8 mouse cellular contexts compared by ENCODE assay signal in genomic region chr1:172512962-172513361, GRCm38 (mm10). TPM values are rescaled to one million over a fixed set of nuclear protein-coding genes. Genes with fewer than 3 reads are reported as not detected.
A peak's percentile ranks its signal among the peaks of the same experiment; 100 is the strongest.
DNase-seq lines count a peak whose midpoint lies in the region; ATAC-seq and TF ChIP-seq lines count a peak whose summit lies in the region.

No protein-coding gene starts in this region.

- peak overlapping the region; percentile 55 for H3K4me2 ChIP-seq in heart, embryonic 14.5 days (ENCODE audit: low read length)
- H3K4me2 ChIP-seq in kidney, embryonic 15.5 days, result peak overlapping the region; percentile 31

- H3K79me2 ChIP-seq in MEL (ENCODE audit: control insufficient read depth, insufficient read depth, low read length, poor library complexity), result no peaks in the 10 kb centered on the region; the same call in 1 of the 2 replicates

- TF ChIP-seq POLR2A in MEL (IDR thresholded peaks at IDR 0.05; ENCODE audit: control insufficient read depth in 1 of 2, insufficient read depth in 1 of 2, low read depth in 1 of 2, low read length in 2 of 2, poor library complexity in 1 of 2), result peak in 1 of 2 experiments; percentile 40; a peak in 1 of 4 replicates

- no peaks in the 10 kb centered on the region for H3K9me3 ChIP-seq in MEL (replicated peaks; ENCODE audit: insufficient read depth, low read length)
- H3K9me3 ChIP-seq in heart, embryonic 14.5 days (ENCODE audit: control insufficient read depth, low read length), result peaks cover 5% of the 10 kb centered on the region; the same call in 1 of the 2 replicates
- H3K9me3 ChIP-seq in kidney, embryonic 15.5 days (replicated peaks), result peaks cover 4% of the 10 kb centered on the region

- TF ChIP-seq RAD21 in MEL (IDR thresholded peaks at IDR 0.05; ENCODE audit: low read depth, low read length), result no peak

- peak; percentile 36; the same call in 1 of the 2 replicates for ATAC-seq in heart, embryonic 14.5 days (ENCODE audit: insufficient number of reproducible peaks, insufficient read depth, low FRiP score, low read depth)
- no peak for ATAC-seq in kidney, embryonic 15.5 days (replicated peaks; ENCODE audit: low FRiP score)

- H3K36me3 ChIP-seq in MEL (ENCODE audit: control insufficient read depth in 1 of 2, insufficient read depth in 2 of 2, low read length in 2 of 2), result peaks cover 0 to 21% of the 10 kb centered on the region in 2 experiments; a peak in 2 of 4 replicates
- peaks cover 8% of the 10 kb centered on the region for H3K36me3 ChIP-seq in heart, embryonic 14.5 days (ENCODE audit: control insufficient read depth, insufficient read depth, low read length)
- peaks cover 6% of the 10 kb centered on the region; the same call in 1 of the 2 replicates for H3K36me3 ChIP-seq in kidney, embryonic 15.5 days

- peaks cover 12 to 35% of the 10 kb centered on the region in 2 experiments for H3K4me1 ChIP-seq in MEL (ENCODE audit: control insufficient read depth in 1 of 2, insufficient read depth in 2 of 2, low read length in 2 of 2)
- H3K4me1 ChIP-seq in heart, embryonic 14.5 days (ENCODE audit: control insufficient read depth in 2 of 2, insufficient read depth in 2 of 2, low read length in 2 of 2), result peaks cover 29 to 35% of the 10 kb centered on the region in 2 experiments
- peaks cover 51% of the 10 kb centered on the region for H3K4me1 ChIP-seq in kidney, embryonic 15.5 days

- DNase-seq in MEL (ENCODE audit: low read depth, low spot score), result peak; percentile 73
- DNase-seq in brain, adult 2 months (ENCODE audit: low read depth, low spot score), result peak; percentile 43
- peak; percentile 75 for DNase-seq in lung, postnatal 14 days
- peak; percentile 39 for DNase-seq in spleen, adult 12 weeks (ENCODE audit: low spot score)
- no peak for DNase-seq in right cerebral cortex, postnatal 14 days
- DNase-seq in cerebellum, postnatal 10 days, result no peak

- 22% methylated on average over 13 of the region's 13 CpGs for WGBS in heart, embryonic 14.5 days
- WGBS in kidney, embryonic 15.5 days, result 23% methylated on average over 13 of the region's 13 CpGs

- H3K27ac ChIP-seq in MEL (ENCODE audit: control insufficient read depth, low read depth, low read length), result peak overlapping the region; percentile 89
- peak overlapping the region; percentile 74 to 79 for H3K27ac ChIP-seq in heart, embryonic 14.5 days (replicated peaks in 1 of 2; ENCODE audit: control insufficient read depth in 1 of 2, insufficient read depth in 1 of 2, low read depth in 2 of 2, low read length in 2 of 2)
- peak overlapping the region; percentile 66 for H3K27ac ChIP-seq in kidney, embryonic 15.5 days

- TF ChIP-seq CTCF in MEL (IDR thresholded peaks at IDR 0.05 in 2 of 3, conservative IDR thresholded peaks at IDR 0.05 in 1 of 3; ENCODE audit: control insufficient read depth in 1 of 3, insufficient read depth in 1 of 3, low read depth in 2 of 3, low read length in 3 of 3, poor library complexity in 1 of 3, severe bottlenecking in 1 of 3), result peak in 2 of 3 experiments; percentile 19 to 25; a peak in 3 of 6 replicates

- no peaks in the 10 kb centered on the region for H3K27me3 ChIP-seq in MEL (ENCODE audit: control insufficient read depth in 1 of 2, insufficient read depth in 2 of 2, low read length in 2 of 2)
- no peaks in the 10 kb centered on the region for H3K27me3 ChIP-seq in heart, embryonic 14.5 days (ENCODE audit: control insufficient read depth, insufficient read depth, low read length)
- H3K27me3 ChIP-seq in kidney, embryonic 15.5 days, result no peaks in the 10 kb centered on the region

- H3K9ac ChIP-seq in MEL (ENCODE audit: control insufficient read depth, low read depth, low read length, poor library complexity, severe bottlenecking), result peak overlapping the region; percentile 75
- peak overlapping the region; percentile 49; the same call in 1 of the 2 replicates for H3K9ac ChIP-seq in heart, embryonic 14.5 days (ENCODE audit: low read length)
- H3K9ac ChIP-seq in kidney, embryonic 15.5 days, result no peak overlapping the region

- peak in 1 of 2 experiments; percentile 32; a peak in 1 of 4 replicates for TF ChIP-seq EP300 in MEL (IDR thresholded peaks at IDR 0.05; ENCODE audit: low read depth in 1 of 2, low read length in 2 of 2)

- peak overlapping the region; percentile 45 to 57 for H3K4me3 ChIP-seq in MEL (ENCODE audit: control insufficient read depth in 1 of 2, insufficient read depth in 1 of 2, low read depth in 2 of 2, low read length in 2 of 2)
- H3K4me3 ChIP-seq in heart, embryonic 14.5 days (ENCODE audit: control insufficient read depth in 1 of 2, insufficient read depth in 1 of 2, low read depth in 1 of 2, low read length in 2 of 2), result peak overlapping the region in 1 of 2 experiments; percentile 14; a peak in 1 of 4 replicates
- H3K4me3 ChIP-seq in kidney, embryonic 15.5 days (replicated peaks), result no peak overlapping the region

TF ChIP-seq in MEL, 35 proteins besides CTCF, POLR2A, EP300 and RAD21:
- TF ChIP-seq SIN3A (IDR thresholded peaks at IDR 0.05; ENCODE audit: low read length) (peak; percentile 47; the same call in 1 of the 2 replicates), ETS1 (IDR thresholded peaks at IDR 0.05; ENCODE audit: low read depth, low read length) (peak; percentile 57), MYB (IDR thresholded peaks at IDR 0.05; ENCODE audit: low read depth, low read length) (no peak), TBP (IDR thresholded peaks at IDR 0.05; ENCODE audit: low read depth, low read length) (0 out of 2 replicates have a peak, but pooled peaks have one; percentile 59), NELFE (IDR thresholded peaks at IDR 0.05; ENCODE audit: low read depth, low read length) (peak; percentile 68)

RNA-seq across cellular contexts. Expression of gene Cfap45, which starts 7.6 kb away (rescaled TPM):
- total RNA-seq in MEL (2012; rRNA removed), result 0.29 TPM in 1 of 2 replicates, not detected in the other
- polyA plus RNA-seq in MEL (2012; ENCODE audit: insufficient read depth in 1 of 2, insufficient read length in 2 of 2, low read depth in 1 of 2, low replicate concordance in 2 of 2, missing spikeins in 1 of 2), result under 1 TPM in 1 of 2 experiments, not detected in 1; 0.40 TPM
- polyA plus RNA-seq in heart, embryonic 14.5 days (2014; fragmentation: Nextera tagmentation; extraction: Ambion mirVana), result 2.0 and 2.6 TPM in 2 replicates
- polyA plus RNA-seq in kidney, embryonic 15.5 days (2015; fragmentation: Nextera tagmentation; extraction: Ambion mirVana), result 1.4 and 2.2 TPM in 2 replicates

RNA-seq across cellular contexts. Expression of gene Tagln2, which starts 13.1 kb away (rescaled TPM):
- total RNA-seq in MEL (2012; rRNA removed), result 100 and 150 TPM in 2 replicates
- polyA plus RNA-seq in MEL (2012; ENCODE audit: insufficient read depth in 1 of 2, insufficient read length in 2 of 2, low read depth in 1 of 2, low replicate concordance in 2 of 2, missing spikeins in 1 of 2), result 100 to 1,000 TPM; 332 to 581 TPM
- polyA plus RNA-seq in heart, embryonic 14.5 days (2014; fragmentation: Nextera tagmentation; extraction: Ambion mirVana), result 187 and 196 TPM in 2 replicates
- polyA plus RNA-seq in kidney, embryonic 15.5 days (2015; fragmentation: Nextera tagmentation; extraction: Ambion mirVana), result 246 and 251 TPM in 2 replicates

RNA-seq across cellular contexts. Expression of gene Igsf9, which starts 31.4 kb away (rescaled TPM):
- 0.12 and 0.13 TPM in 2 replicates for total RNA-seq in MEL (2012; rRNA removed)
- polyA plus RNA-seq in MEL (2012; ENCODE audit: insufficient read depth in 1 of 2, insufficient read length in 2 of 2, low read depth in 1 of 2, low replicate concordance in 2 of 2, missing spikeins in 1 of 2), result under 1 TPM in 1 of 2 experiments, not detected in 1; 0.38 TPM
- polyA plus RNA-seq in heart, embryonic 14.5 days (2014; fragmentation: Nextera tagmentation; extraction: Ambion mirVana), result 2.0 and 5.0 TPM in 2 replicates
- 45.0 and 46.0 TPM in 2 replicates for polyA plus RNA-seq in kidney, embryonic 15.5 days (2015; fragmentation: Nextera tagmentation; extraction: Ambion mirVana)

RNA-seq across cellular contexts. Expression of gene Slamf9, which starts 37.8 kb away (rescaled TPM):
- total RNA-seq in MEL (2012; rRNA removed), result 0.23 TPM in 1 of 2 replicates, not detected in the other
- polyA plus RNA-seq in MEL (2012; ENCODE audit: insufficient read depth in 1 of 2, insufficient read length in 2 of 2, low read depth in 1 of 2, low replicate concordance in 2 of 2, missing spikeins in 1 of 2), result under 1 TPM in 1 of 2 experiments, not detected in 1; 0.38 TPM
- polyA plus RNA-seq in heart, embryonic 14.5 days (2014; fragmentation: Nextera tagmentation; extraction: Ambion mirVana), result 1.5 and 1.6 TPM in 2 replicates
- 0.73 and 1.1 TPM in 2 replicates for polyA plus RNA-seq in kidney, embryonic 15.5 days (2015; fragmentation: Nextera tagmentation; extraction: Ambion mirVana)

RNA-seq across cellular contexts. Expression of gene Vsig8, which starts 42.8 kb away (rescaled TPM):
- total RNA-seq in MEL (2012; rRNA removed), result not detected in 2 replicates
- polyA plus RNA-seq in MEL (2012; ENCODE audit: insufficient read depth in 1 of 2, insufficient read length in 2 of 2, low read depth in 1 of 2, low replicate concordance in 2 of 2, missing spikeins in 1 of 2), result not detected
- polyA plus RNA-seq in heart, embryonic 14.5 days (2014; fragmentation: Nextera tagmentation; extraction: Ambion mirVana), result 0.22 and 0.23 TPM in 2 replicates
- polyA plus RNA-seq in kidney, embryonic 15.5 days (2015; fragmentation: Nextera tagmentation; extraction: Ambion mirVana), result 0.57 and 0.59 TPM in 2 replicates

Comparison
In these comparisons a context has a peak if more than half of its experiments do, and no peak if none do; other contexts are left out.
1. DNase-seq: peak in MEL (single experiment), brain, adult 2 months (single experiment), lung, postnatal 14 days (single experiment) and spleen, adult 12 weeks (single experiment); none in right cerebral cortex, postnatal 14 days (single experiment) and cerebellum, postnatal 10 days (0 of 2).
2. Peak in every context shown above with its lines, with median percentiles within 50 percentile points of each other: H3K27ac ChIP-seq.